Mouse (Mus musculus): ENCODE measurements at regions not wholly inside any gene's neighbourhood (a gene's known extent, or its start where the extent isn't known, plus 50 kb on each side); places are given as distances from the start of the nearest gene placed in this dataset.

GRCm38 (mm10) chr2:77358176-77358575, 77.8 kb upstream of the Sestd1 start:
- in situ Hi-C loops (cut with MseI, MboI), result no loop called here

DNA sequence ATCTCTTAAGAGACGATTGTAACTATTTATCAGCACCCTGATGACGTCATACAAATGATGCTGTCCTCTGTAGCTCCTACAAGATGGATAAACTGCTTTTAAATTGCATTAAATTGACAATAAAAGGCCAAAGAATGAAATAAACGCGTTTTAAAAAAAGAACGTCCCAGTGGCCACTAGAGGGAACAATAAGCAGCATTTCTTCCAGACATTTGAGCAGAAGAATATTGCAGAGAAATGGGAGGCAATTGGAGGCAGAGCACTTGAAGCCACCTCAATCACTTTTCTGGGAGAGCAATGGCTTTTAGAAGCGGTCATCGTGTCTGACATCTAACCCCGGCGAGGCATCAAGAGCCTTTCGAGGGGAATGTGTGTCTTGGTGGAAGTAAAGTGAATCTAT, 76.4 kb upstream of the Sestd1 start:
- in situ Hi-C loops (cut with MseI, MboI), result no loop called here

DNA sequence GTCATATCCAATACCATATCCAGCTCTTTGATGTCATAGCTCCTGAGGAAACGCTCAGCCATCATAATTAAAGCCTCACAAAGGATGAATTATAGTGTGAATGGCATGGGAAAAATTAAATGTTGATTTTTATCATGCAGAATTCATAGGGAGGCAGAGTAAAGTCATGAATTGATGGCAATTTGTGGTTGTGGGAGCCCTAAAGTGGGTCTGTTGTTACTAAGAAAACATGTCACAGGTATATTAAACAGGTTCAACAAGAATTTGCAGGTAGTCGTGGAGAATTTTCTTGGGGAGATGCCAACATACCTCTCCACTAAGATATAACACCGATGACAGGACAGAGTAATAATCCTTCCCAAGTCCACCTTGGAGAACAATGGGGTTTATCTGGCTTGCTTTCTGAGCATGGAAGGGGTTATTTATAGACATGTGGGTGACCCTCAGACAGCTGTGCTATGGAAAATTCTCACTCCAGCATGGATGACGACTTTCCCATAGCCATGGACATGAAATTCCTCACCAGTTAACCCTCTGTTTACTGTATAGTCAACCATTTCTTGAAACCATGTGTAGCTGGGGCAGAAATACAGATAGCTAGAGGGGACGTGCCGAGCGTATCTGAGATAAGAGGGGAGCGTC, 71.7 kb upstream of the Sestd1 start:
- in situ Hi-C loops (cut with MseI, MboI), result no loop called here

DNA sequence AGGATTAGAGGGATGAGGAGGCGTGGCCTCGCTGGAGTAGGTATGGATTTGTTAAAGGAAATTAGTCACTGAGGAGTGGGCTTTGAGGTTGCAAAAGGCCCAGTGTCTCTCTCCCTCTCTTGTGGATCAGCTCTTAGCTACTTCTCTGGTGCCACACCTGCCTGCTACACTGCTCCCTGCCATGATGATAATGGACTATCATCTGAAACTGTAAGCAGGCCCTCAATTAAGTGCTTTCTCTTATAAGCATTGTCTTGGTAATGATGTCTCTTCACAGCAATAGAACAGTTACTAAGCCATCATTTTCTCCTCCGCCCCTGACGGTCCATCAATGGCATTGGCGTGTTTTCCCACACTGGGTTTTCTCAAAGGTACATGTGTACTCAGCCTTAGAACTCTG, 66.6 kb upstream of the Sestd1 start:
- in situ Hi-C loops (cut with MseI, MboI), result loop anchor here in 1 of 2 experiments (10.0 kb wide), 2 partner anchors 282 to 372 kb away; no protein-coding TSS in a partner anchor

GRCm38 (mm10) chr2:77343736-77344440, 63.5 kb upstream of the Sestd1 start:
- in situ Hi-C loops (cut with MseI, MboI), result loop anchor here in 1 of 2 experiments (10.0 kb wide), 2 partner anchors 279 to 369 kb away; no protein-coding TSS in a partner anchor

DNA sequence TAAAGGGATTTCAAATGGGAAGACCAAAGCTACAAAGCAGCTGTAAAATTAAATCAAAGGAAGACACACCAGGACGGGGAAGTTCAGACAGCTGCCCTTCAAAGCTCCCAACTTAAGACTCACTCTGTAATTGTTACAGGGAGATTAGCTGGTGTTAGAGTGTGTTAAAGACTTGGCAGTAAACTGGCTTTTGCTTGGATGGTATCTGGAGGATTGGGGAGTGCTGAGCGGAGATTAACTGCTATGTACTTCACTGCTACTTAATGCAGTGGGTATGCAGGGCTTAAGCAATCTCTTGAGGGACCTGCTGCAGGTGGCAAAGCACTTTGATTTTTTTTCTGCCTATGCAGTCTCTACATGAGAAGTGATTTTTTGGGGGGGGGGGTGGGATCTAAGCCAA, 62.0 kb upstream of the Sestd1 start:
- in situ Hi-C loops (cut with MseI, MboI), result loop anchor here in 1 of 2 experiments (10.0 kb wide), 2 partner anchors 278 to 368 kb away; no protein-coding TSS in a partner anchor

GRCm38 (mm10) chr2:77341575-77342332, 61.4 kb upstream of the Sestd1 start:
- in situ Hi-C loops (cut with MseI, MboI), result loop anchor here in 1 of 2 experiments (10.0 kb wide), 2 partner anchors 277 to 367 kb away; no protein-coding TSS in a partner anchor

GRCm38 (mm10) chr2:77340076-77340475, 59.7 kb upstream of the Sestd1 start:
- in situ Hi-C loops (cut with MseI, MboI), result loop anchor here in 1 of 2 experiments (10.0 kb wide), 2 partner anchors 275 to 365 kb away; no protein-coding TSS in a partner anchor

DNA sequence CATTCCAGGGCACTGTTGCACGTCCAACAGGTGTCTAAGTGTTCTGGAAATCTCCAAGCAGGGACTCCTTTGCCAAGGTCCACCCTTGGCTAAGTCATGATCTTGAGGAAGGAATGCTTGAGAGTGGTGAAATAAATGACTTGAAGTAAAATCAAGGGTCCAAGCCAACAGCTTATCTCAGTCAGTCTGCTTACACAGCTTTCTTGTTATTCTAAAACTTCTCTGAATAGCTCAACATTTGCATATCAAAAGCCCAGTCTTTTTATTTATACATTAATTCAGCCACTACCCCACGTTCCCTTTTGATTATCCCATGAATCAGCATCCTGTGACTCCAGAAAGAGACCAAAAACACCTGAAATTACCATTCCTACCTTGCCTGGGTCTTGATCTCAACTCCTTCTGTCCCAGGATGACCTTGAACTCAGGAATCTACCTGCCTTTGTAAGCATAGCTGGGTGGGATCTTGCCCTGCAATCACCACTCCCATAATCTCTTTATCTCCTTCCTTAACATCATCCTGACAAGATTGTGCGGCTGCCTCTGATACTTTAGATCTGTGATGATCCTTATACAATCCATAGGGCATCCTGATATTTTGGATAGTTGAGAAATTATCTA, 57.5 kb upstream of the Sestd1 start:
- in situ Hi-C loops (cut with MseI, MboI), result loop anchor here in 1 of 2 experiments (10.0 kb wide), 1 partner anchor 83 kb away; no protein-coding TSS in a partner anchor

DNA sequence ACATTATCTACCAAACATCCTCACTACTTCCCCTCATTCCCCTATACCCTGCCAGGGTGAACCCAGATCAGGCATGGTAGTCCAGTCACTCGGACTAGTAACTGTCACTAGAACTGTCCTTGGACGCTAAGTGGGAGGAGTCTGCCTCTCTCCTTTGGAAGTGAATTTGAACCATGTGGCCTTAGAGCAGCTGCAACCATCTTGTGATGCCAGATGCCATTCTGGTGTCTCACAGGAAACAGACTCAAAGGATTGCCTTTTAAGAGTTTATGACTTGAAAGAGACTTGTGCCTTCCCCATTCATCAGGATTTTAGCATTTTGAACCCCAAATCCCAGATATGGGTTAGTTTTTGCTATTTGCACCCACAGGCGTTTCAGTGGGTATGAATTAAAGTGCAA, 56.9 kb upstream of the Sestd1 start:
- in situ Hi-C loops (cut with MseI, MboI), result loop anchor here in 1 of 2 experiments (10.0 kb wide), 1 partner anchor 83 kb away; no protein-coding TSS in a partner anchor

DNA sequence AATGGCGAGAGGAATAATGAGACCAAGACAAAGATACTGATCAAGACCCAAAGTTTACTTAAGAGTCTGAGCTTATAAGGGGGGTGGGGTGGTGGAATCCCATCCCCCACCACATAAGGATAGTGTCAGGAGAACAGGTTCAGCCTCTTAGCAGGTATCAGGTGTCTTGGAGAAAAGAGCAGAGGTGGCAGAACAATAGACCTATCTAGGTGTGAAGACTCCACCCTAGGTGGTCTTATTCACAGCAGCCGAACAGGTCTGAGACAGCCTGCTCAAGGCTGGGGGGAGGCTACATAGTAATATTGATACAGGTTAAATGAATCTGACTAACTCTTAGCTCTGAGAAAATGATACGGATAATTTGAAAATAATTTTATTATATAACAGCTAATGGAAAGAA, 56.4 kb upstream of the Sestd1 start:
- in situ Hi-C loops (cut with MseI, MboI), result loop anchor here in 1 of 2 experiments (10.0 kb wide), 1 partner anchor 82 kb away; no protein-coding TSS in a partner anchor

GRCm38 (mm10) chr2:77334706-77335105, 54.3 kb upstream of the Sestd1 start:
- in situ Hi-C loops (cut with MseI, MboI), result loop anchor here in 1 of 2 experiments (10.0 kb wide), 1 partner anchor 80 kb away; no protein-coding TSS in a partner anchor

DNA sequence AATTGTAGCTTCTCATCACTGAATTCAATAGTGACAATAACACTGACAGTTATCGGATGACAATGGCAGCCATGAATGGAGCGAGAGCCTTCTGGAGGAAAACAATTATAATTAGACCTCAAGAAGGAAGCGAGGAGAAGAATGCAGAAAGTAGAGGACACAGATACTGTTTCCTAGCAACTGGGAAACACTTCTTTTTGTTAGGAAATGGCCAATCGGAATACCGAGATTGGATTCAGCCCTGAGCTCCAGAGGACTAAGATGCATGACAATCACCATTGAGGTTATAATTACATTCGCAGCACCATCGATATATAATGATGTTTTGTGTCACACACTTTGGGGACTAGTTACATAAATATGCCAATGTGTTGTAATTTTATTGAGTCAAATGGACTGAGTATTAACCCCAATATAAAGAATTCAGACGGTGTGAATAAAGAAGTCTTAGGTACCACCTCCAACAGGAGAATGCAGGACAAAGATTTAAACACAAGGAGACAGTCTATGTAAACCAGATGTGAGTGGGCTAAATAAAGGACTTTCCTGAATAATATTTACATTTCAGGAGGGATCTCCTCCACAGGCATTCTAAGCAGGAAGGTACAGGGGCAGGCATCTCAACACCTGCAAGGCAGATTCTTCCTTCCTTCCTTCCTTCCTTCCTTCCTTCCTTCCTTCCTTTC, 53.1 kb upstream of the Sestd1 start:
- in situ Hi-C loops (cut with MseI, MboI), result loop anchor here in 1 of 2 experiments (10.0 kb wide), 1 partner anchor 79 kb away; no protein-coding TSS in a partner anchor
